Mouse (Mus musculus) stomach, embryonic 16.5 days (tissue): ENCODE measurements at regions not wholly inside any gene's neighbourhood (a gene's known extent, or its start where the extent isn't known, plus 50 kb on each side); places are given as distances from the start of the nearest gene placed in this dataset.

Experiments used
- ATAC-seq: fragments of 200-750 bp; cut with Nextera tagmentation; 2 replicates; pipeline ENCODE4 v1.8.0; 2017; ENCODE audit warnings: moderate number of reproducible peaks, moderate TSS enrichment; ENCODE audit not compliant: insufficient read depth, low FRiP score
- H3K27ac ChIP-seq: fragments of 300-500 bp; sonication (generic); 2 replicates; pipeline ENCODE4 v1.5.1; 2014; ENCODE audit warnings: low read length
- H3K27me3 ChIP-seq: fragments of 300-500 bp; sonication (generic); 2 replicates; pipeline ENCODE4 v1.6.1; 2014; ENCODE audit warnings: low read length, control low read depth, mixed read lengths; ENCODE audit not compliant: control insufficient read depth, insufficient read depth
- H3K36me3 ChIP-seq: fragments of 300-500 bp; sonication (generic); 2 replicates; pipeline ENCODE4 v1.6.1; 2014; ENCODE audit warnings: low read length; ENCODE audit not compliant: control insufficient read depth, insufficient read depth
- H3K4me1 ChIP-seq: fragments of 300-500 bp; sonication (generic); 2 replicates; pipeline ENCODE4 v1.6.1; 2014; ENCODE audit warnings: low read length, control low read depth, mixed read lengths; ENCODE audit not compliant: control insufficient read depth, insufficient read depth
- H3K4me2 ChIP-seq: fragments of 300-500 bp; sonication (generic); 2 replicates; pipeline ENCODE4 v1.6.1; 2014; ENCODE audit warnings: low read depth, low read length, mixed read lengths
- H3K4me3 ChIP-seq: fragments of 300-500 bp; sonication (generic); replicated peaks from 2 replicates; pipeline ENCODE4 v1.5.1; 2014; ENCODE audit warnings: mild to moderate bottlenecking, low read length
- H3K9ac ChIP-seq: fragments of 300-500 bp; sonication (generic); 2 replicates; pipeline ENCODE4 v1.6.1; 2014; ENCODE audit warnings: low read length
- H3K9me3 ChIP-seq: fragments of 300-500 bp; sonication (generic); replicated peaks from 2 replicates; pipeline ENCODE4 v1.6.1; 2016; ENCODE audit warnings: low read length, control low read depth; ENCODE audit not compliant: control insufficient read depth
- WGBS: fragments of 180-500 bp; shearing (Covaris S2); extraction: QIAGEN DNeasy Blood & Tissue Kit; methylation state at CpG from one replicate; pipeline ENCODE4 v1.1.7; 2014; 5-methylcytosine and 5-hydroxymethylcytosine counted together

GRCm38 (mm10) chrX:14040104-14040503 lies 170.8 kb upstream of the H2al1n start:
- Histone ChIP-seq H3K4me1 (no peaks in the 10 kb centered on the region), H3K27me3 (no peaks in the 10 kb centered on the region), H3K36me3 (no peaks in the 10 kb centered on the region), H3K9me3 (no peaks in the 10 kb centered on the region), H3K27ac (no peak overlapping the region), H3K4me2 (no peak overlapping the region), H3K4me3 (no peak overlapping the region), H3K9ac (no peak overlapping the region)
- 65% methylated on average over 3 of the region's 3 CpGs for WGBS
- ATAC-seq: no peak

DNA sequence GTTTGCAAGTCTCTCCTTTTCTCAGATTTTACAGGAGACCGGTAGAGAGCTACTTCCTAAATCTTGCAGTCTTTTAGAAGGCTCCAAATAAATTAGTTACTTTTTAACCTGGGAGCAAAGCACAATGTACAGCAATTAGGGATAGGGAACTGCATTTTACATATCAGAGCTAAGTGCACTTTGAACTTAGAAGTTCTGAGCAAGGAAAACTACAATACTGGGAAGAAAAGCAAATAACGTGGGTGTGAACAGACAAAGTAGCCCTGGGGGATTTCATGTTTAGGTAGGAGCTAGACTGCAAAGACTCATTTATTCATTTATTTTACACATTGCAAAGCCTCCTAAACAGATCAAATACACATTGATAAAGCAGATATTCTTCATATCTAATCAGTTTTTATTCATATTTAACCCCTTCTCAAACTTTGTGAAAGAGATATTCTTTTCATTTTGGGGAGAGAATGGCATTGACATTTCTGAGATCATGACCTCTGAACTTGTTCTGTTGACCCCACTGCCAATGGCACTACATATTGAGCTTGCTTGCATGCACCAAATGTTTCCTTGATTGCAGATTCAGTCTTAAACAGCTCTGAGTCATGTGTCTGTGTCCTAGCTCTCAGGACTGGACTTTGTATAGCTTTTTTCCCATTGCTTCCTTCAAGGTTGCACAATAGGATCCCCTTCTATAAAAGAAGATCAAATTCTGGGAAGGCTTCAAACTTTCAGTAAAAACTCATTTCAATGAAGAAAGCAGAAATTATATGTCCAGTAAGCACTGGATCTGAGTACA lies 146.8 kb upstream of the Cask start:
- Histone ChIP-seq H3K27ac (no peak overlapping the region), H3K27me3 (no peaks in the 10 kb centered on the region), H3K4me1 (no peaks in the 10 kb centered on the region), H3K9ac (no peak overlapping the region), H3K4me2 (no peak overlapping the region), H3K4me3 (no peak overlapping the region), H3K9me3 (no peaks in the 10 kb centered on the region), H3K36me3 (no peaks in the 10 kb centered on the region)
- ATAC-seq: 0 out of 2 replicates have a peak, but pooled peaks have one; percentile 53
- 40% methylated on average over 2 of the region's 2 CpGs for WGBS

- ATAC-seq: no peak
These were observed 127.8 kb upstream of the Cask start for GRCm38 (mm10) chrX:13978954-13979353.

More at GRCm38 (mm10) chrX:13978954-13979353, 127.8 kb upstream of the Cask start:
- H3K4me2 ChIP-seq: no peak overlapping the region
- H3K9ac ChIP-seq: no peak overlapping the region
- H3K27me3 ChIP-seq: no peaks in the 10 kb centered on the region
- no peak overlapping the region for H3K4me3 ChIP-seq
- no peaks in the 10 kb centered on the region for H3K36me3 ChIP-seq
- 75% methylated on average over 2 of the region's 2 CpGs for WGBS
- H3K4me1 ChIP-seq: no peaks in the 10 kb centered on the region
- no peaks in the 10 kb centered on the region for H3K9me3 ChIP-seq
- no peak overlapping the region for H3K27ac ChIP-seq
